Mouse (Mus musculus) megakaryocyte, embryonic 14.5 days (primary cell): ENCODE data around the gene Dph1. TPM values are rescaled to one million over a fixed set of nuclear protein-coding genes. Genes with fewer than 3 reads are reported as not detected.

Experiments used
- H3K27me3 ChIP-seq: replicated peaks from 2 replicates; pipeline ENCODE3; 2012; ENCODE audit warnings: inconsistent platforms
- H3K36me3 ChIP-seq: replicated peaks from 2 replicates; pipeline ENCODE3; 2012; ENCODE audit warnings: low read length, inconsistent platforms, mixed read lengths
- H3K4me1 ChIP-seq: 2 replicates; pipeline ENCODE4 v1.6.1; 2012; ENCODE audit warnings: inconsistent platforms
- H3K4me3 ChIP-seq: replicated peaks from 2 replicates; pipeline ENCODE3; 2012; ENCODE audit warnings: moderate library complexity, mild to moderate bottlenecking, inconsistent platforms
- H3K9me3 ChIP-seq: 2 replicates; pipeline ENCODE4 v1.6.1; 2012; ENCODE audit warnings: inconsistent platforms
- FLI1 ChIP-seq: IDR thresholded peaks from 2 replicates; pipeline ENCODE4 v1.6.1; 2012; ENCODE audit warnings: low read length, inconsistent platforms, mixed read lengths
- GATA1 ChIP-seq: IDR thresholded peaks from 3 replicates; pipeline ENCODE4 v1.6.1; 2012; ENCODE audit warnings: mixed read lengths, low read length, inconsistent platforms, borderline replicate concordance
- polyA plus RNA-seq: library from polyadenylated mRNA; stranded (reverse); fragments of >175 nt; gene quantifications from 2 replicates; pipeline ENCODE4 v1.2.3, GENCODE M21; 2012; ENCODE audit warnings: low replicate concordance; ENCODE audit not compliant: insufficient read depth

Dph1 gene
- polyA plus RNA-seq, 1 experiment = 19.5 TPM

DNA sequence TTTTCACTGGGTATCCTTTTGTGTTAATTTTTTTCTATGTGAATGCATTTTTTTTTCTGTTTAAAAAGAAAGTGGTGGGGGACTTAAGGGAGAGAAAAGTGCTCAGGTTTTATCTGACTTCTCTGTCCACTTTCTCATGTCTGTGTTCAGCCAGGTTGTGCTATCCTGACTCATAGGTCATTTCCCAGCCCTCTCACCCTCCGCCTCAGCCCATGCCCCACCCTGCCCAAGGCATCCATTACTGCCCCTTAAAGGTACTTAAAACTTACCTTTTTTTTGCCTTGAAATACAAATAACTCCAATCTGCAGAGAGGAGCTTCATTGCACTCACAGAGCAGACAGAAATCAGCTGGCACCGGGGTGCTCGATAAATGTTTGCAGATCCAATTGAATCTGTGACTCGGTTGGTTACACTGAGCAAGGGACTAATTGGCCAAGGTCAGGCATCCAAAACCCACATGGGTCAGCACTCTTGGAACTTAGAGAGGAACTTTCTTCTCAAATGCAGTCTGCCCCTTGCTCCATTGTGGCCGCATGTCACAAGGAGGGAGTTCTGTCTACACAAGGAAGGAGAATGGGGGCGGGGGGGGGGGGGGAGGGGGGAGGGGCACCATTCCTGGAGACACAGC, 29.6 kb upstream of the Dph1 start:
- Histone ChIP-seq H3K9me3 (peaks cover 16% of the 10 kb centered on the region), H3K27me3 (peaks cover 45% of the 10 kb centered on the region), H3K4me1 (peaks cover 11% of the 10 kb centered on the region), H3K4me3 (no peak overlapping the region), H3K36me3 (no peaks in the 10 kb centered on the region)
- no peak for TF ChIP-seq GATA1
- no peak for TF ChIP-seq FLI1

- peaks cover 11% of the 10 kb centered on the region for H3K4me1 ChIP-seq
- no peaks in the 10 kb centered on the region for H3K36me3 ChIP-seq
- TF ChIP-seq GATA1 (no peak), FLI1 (no peak)
- peaks cover 44% of the 10 kb centered on the region for H3K27me3 ChIP-seq
- peaks cover 13% of the 10 kb centered on the region for H3K9me3 ChIP-seq
- no peak overlapping the region for H3K4me3 ChIP-seq
Observed at GRCm38 (mm10) chr11:75220115-75220514, 29.1 kb upstream of the Dph1 start.

GRCm38 (mm10) chr11:75214081-75214950, 23.3 kb upstream of the Dph1 start:
- Histone ChIP-seq H3K36me3 (no peaks in the 10 kb centered on the region), H3K4me1 (peaks cover 39% of the 10 kb centered on the region), H3K27me3 (peaks cover 45% of the 10 kb centered on the region), H3K4me3 (no peak overlapping the region), H3K9me3 (0 out of 2 replicates have a peak, but pooled peaks cover 3% of the 10 kb centered on the region)
- TF ChIP-seq GATA1 (no peak), FLI1 (no peak)

- Histone ChIP-seq H3K4me1 (peaks cover 45% of the 10 kb centered on the region), H3K27me3 (peaks cover 45% of the 10 kb centered on the region), H3K4me3 (no peak overlapping the region), H3K36me3 (no peaks in the 10 kb centered on the region), H3K9me3 (0 out of 2 replicates have a peak, but pooled peaks cover 3% of the 10 kb centered on the region)
- no peak for TF ChIP-seq GATA1
- no peak for TF ChIP-seq FLI1
Observed at GRCm38 (mm10) chr11:75213372-75214080, 22.5 kb upstream of the Dph1 start.

DNA sequence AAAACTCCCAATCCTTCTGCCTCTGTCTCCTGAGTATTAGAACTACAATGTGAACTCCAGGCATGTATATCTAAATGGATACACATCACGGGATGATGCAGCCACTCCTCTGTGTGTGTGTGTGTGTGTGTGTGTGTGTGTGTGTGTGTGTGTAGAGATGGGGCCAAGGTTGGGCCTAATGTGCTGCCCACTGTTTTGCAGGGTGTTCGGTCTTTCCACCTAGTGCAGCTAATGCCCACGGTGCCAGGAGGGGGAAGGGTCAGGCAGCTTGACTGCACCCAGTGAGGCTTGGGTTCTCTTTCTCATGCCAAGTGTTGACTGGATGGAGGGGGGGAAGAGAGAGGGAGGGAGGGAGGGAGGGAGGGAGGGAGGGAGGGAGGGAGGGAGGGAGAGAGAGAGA, 21.8 kb upstream of the Dph1 start:
- peaks cover 45% of the 10 kb centered on the region for H3K4me1 ChIP-seq
- H3K36me3 ChIP-seq = no peaks in the 10 kb centered on the region
- H3K9me3 ChIP-seq = 0 out of 2 replicates have a peak, but pooled peaks cover 3% of the 10 kb centered on the region
- no peak for TF ChIP-seq FLI1
- no peak for TF ChIP-seq GATA1
- no peak overlapping the region for H3K4me3 ChIP-seq
- H3K27me3 ChIP-seq = peaks cover 44% of the 10 kb centered on the region

DNA sequence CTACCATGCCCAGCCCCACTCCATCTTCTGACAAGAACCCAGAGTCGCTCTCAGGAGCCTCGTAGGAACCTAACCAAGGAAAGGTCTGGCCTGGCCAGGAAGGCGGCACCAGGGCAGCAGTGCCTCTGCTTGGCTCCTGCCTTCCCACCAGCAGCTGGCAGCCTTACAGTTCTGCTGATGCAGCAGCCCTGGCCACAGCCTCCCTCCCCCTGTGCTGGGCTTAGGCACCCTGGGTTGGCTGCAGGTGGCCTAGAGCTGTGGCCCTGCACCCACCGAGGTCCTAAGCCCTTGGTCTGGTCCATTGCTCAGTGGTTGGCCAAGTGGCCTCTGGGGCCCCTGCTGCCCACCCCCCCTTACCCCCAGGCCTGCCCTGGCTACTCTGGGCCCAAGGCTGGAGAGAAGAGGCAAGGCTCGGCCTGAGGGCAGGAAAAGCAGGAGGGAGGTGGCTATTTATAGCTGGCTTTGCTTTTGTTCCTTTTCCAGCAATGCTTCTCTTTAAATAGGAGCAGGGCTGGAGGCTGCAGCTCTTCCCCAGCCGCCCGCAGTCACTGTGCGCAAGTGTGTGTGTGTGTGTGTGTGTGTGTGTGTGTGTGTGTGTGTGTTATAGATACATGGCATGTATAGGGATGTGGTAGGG, 21.1 kb upstream of the Dph1 start:
- TF ChIP-seq FLI1 (no peak), GATA1 (no peak)
- Histone ChIP-seq H3K9me3 (0 out of 2 replicates have a peak, but pooled peaks cover 3% of the 10 kb centered on the region), H3K36me3 (no peaks in the 10 kb centered on the region), H3K27me3 (peaks cover 41% of the 10 kb centered on the region), H3K4me1 (peaks cover 45% of the 10 kb centered on the region), H3K4me3 (peak overlapping the region; percentile 56)

DNA sequence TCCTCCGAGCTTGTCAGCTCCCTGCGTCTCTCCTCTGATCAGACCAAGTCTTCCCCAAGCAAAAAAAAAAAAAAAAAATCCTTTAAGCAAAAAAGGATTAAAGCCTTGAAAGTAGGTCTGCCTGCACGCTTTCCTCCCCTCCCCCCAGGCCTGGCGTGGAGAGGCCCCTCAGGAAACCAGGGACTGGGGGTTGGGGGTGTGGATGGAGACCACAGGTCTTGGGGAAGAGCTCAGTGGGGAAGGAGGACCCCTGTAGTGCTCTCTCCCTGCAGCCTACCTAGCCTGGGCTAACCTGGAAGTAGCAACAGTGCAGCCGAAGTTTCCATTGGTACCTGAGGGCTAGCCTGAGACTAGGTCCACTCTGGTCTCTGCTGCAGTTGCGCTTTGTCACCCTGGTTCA, 19.7 kb upstream of the Dph1 start:
- no peak overlapping the region for H3K4me3 ChIP-seq
- H3K9me3 ChIP-seq = 0 out of 2 replicates have a peak, but pooled peaks cover 3% of the 10 kb centered on the region
- H3K36me3 ChIP-seq = no peaks in the 10 kb centered on the region
- peaks cover 29% of the 10 kb centered on the region for H3K27me3 ChIP-seq
- no peak for TF ChIP-seq FLI1
- H3K4me1 ChIP-seq = peaks cover 52% of the 10 kb centered on the region

- H3K9me3 ChIP-seq = 0 out of 2 replicates have a peak, but pooled peaks cover 3% of the 10 kb centered on the region
- no peak overlapping the region for H3K4me3 ChIP-seq
- H3K36me3 ChIP-seq = no peaks in the 10 kb centered on the region
- TF ChIP-seq FLI1 = no peak
- TF ChIP-seq GATA1 = no peak
- H3K27me3 ChIP-seq = peaks cover 26% of the 10 kb centered on the region
- H3K4me1 ChIP-seq = peaks cover 57% of the 10 kb centered on the region
Observed at GRCm38 (mm10) chr11:75210093-75210492, 19.1 kb upstream of the Dph1 start.

DNA sequence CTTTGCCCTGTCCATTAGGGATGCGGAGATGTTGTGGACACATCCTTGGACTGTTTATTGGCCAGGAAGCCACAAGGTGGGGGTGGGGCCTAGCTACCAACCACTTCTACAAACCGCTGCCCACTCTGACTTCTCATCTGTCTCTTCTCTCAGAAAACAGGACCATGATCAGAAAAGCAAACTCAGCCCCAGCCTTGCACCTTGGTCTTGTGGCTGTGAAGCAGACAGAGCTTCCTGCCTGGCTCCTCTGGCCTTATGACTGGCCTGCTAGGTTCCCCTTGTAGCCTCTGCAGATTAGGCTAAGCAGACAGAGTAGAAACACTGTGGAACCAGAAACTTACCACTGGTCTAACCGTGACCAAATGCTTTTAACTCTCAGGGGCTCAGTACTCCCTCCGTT, 18.3 kb upstream of the Dph1 start:
- Histone ChIP-seq H3K4me1 (peaks cover 64% of the 10 kb centered on the region), H3K27me3 (peaks cover 20% of the 10 kb centered on the region), H3K9me3 (0 out of 2 replicates have a peak, but pooled peaks cover 3% of the 10 kb centered on the region), H3K36me3 (no peaks in the 10 kb centered on the region), H3K4me3 (no peak overlapping the region)
- TF ChIP-seq FLI1 (no peak), GATA1 (no peak)
